In genomic region chr4:53931068-53931467, GRCm38 (mm10) we compare ENCODE assay signal across 9 mouse cellular contexts.
DNase-seq lines count a peak whose midpoint lies in the region; ATAC-seq lines count a peak whose summit lies in the region.
"Had no signal": no experiment of that assay in that cellular context is flagged by ENCODE, and none has a peak within 500 bp of the region (broad histone marks: within the 10 kb centered on the region; RNA-seq: fewer than 3 reads in every experiment).

No protein-coding gene starts in this region.

- no peaks in the 10 kb centered on the region for H3K4me1 ChIP-seq in kidney, embryonic 14.5 days (ENCODE audit: control insufficient read depth, insufficient read depth, low read length)
- H3K4me1 ChIP-seq in embryonic facial prominence, embryonic 12.5 days = peaks cover 3% of the 10 kb centered on the region; the same call in 1 of the 2 replicates
- H3K4me1 ChIP-seq in forebrain, embryonic 14.5 days (ENCODE audit: control insufficient read depth, insufficient read depth, low read length) = peaks cover 3% of the 10 kb centered on the region; the same call in 1 of the 2 replicates
- H3K4me1 ChIP-seq in limb, embryonic 13.5 days = peaks cover 9% of the 10 kb centered on the region

- no peaks in the 10 kb centered on the region for H3K36me3 ChIP-seq in kidney, embryonic 14.5 days (ENCODE audit: control insufficient read depth, insufficient read depth, low read length)
- H3K36me3 ChIP-seq in embryonic facial prominence, embryonic 12.5 days = no peaks in the 10 kb centered on the region
- H3K36me3 ChIP-seq in forebrain, embryonic 14.5 days (ENCODE audit: control insufficient read depth, insufficient read depth, low read length) = no peaks in the 10 kb centered on the region
- no peaks in the 10 kb centered on the region for H3K36me3 ChIP-seq in limb, embryonic 13.5 days
- H3K36me3 ChIP-seq: embryonic facial prominence, embryonic 15.5 days had no signal

- no peaks in the 10 kb centered on the region for H3K9me3 ChIP-seq in kidney, embryonic 14.5 days (ENCODE audit: control insufficient read depth, low read length)
- H3K9me3 ChIP-seq in embryonic facial prominence, embryonic 12.5 days = no peaks in the 10 kb centered on the region
- no peaks in the 10 kb centered on the region for H3K9me3 ChIP-seq in forebrain, embryonic 14.5 days (replicated peaks; ENCODE audit: control insufficient read depth, low read length)
- no peaks in the 10 kb centered on the region for H3K9me3 ChIP-seq in limb, embryonic 13.5 days
- H3K9me3 ChIP-seq: embryonic facial prominence, embryonic 15.5 days had no signal

- DNase-seq in kidney, postnatal 25 days = no peak
- no peak for DNase-seq in forebrain, embryonic 14.5 days (ENCODE audit: low spot score)
- DNase-seq in gastrocnemius, postnatal 10 days = no peak

- H3K27me3 ChIP-seq in kidney, embryonic 14.5 days (ENCODE audit: control insufficient read depth, insufficient read depth, low read length) = no peaks in the 10 kb centered on the region
- H3K27me3 ChIP-seq in embryonic facial prominence, embryonic 12.5 days = no peaks in the 10 kb centered on the region
- H3K27me3 ChIP-seq in forebrain, embryonic 14.5 days (replicated peaks; ENCODE audit: control insufficient read depth, insufficient read depth, low read length) = no peaks in the 10 kb centered on the region
- H3K27me3 ChIP-seq in limb, embryonic 13.5 days = no peaks in the 10 kb centered on the region; the same call in 1 of the 2 replicates
- H3K27me3 ChIP-seq: embryonic facial prominence, embryonic 15.5 days had no signal

- no peak overlapping the region for H3K4me2 ChIP-seq in kidney, embryonic 14.5 days (replicated peaks; ENCODE audit: low read depth, low read length)
- no peak overlapping the region; the same call in 1 of the 2 replicates for H3K4me2 ChIP-seq in embryonic facial prominence, embryonic 12.5 days (replicated peaks)
- H3K4me2 ChIP-seq in forebrain, embryonic 14.5 days (ENCODE audit: low read length) = no peak overlapping the region
- H3K4me2 ChIP-seq in limb, embryonic 13.5 days (replicated peaks) = no peak overlapping the region

- no peak overlapping the region for H3K4me3 ChIP-seq in kidney, embryonic 14.5 days (ENCODE audit: low read length)
- no peak overlapping the region for H3K4me3 ChIP-seq in embryonic facial prominence, embryonic 12.5 days
- H3K4me3 ChIP-seq in forebrain, embryonic 14.5 days (ENCODE audit: low read depth, low read length) = no peak overlapping the region
- H3K4me3 ChIP-seq in limb, embryonic 13.5 days = no peak overlapping the region

- no peak overlapping the region for H3K9ac ChIP-seq in kidney, embryonic 14.5 days (ENCODE audit: low read depth, low read length)
- no peak overlapping the region for H3K9ac ChIP-seq in embryonic facial prominence, embryonic 12.5 days
- no peak overlapping the region for H3K9ac ChIP-seq in forebrain, embryonic 14.5 days (ENCODE audit: low read length)
- H3K9ac ChIP-seq in limb, embryonic 13.5 days = no peak overlapping the region
- H3K9ac ChIP-seq: embryonic facial prominence, embryonic 15.5 days had no signal

- H3K27ac ChIP-seq in kidney, embryonic 14.5 days (ENCODE audit: low read depth, low read length) = no peak overlapping the region
- no peak overlapping the region for H3K27ac ChIP-seq in embryonic facial prominence, embryonic 12.5 days
- H3K27ac ChIP-seq in forebrain, embryonic 14.5 days (ENCODE audit: low read depth, low read length) = no peak overlapping the region
- H3K27ac ChIP-seq in limb, embryonic 13.5 days = no peak overlapping the region
- H3K27ac ChIP-seq: embryonic facial prominence, embryonic 15.5 days; layer of hippocampus, adult 2 months had no signal

- WGBS in kidney, embryonic 14.5 days = 82% methylated on average over 3 of the region's 3 CpGs
- WGBS in embryonic facial prominence, embryonic 12.5 days = 91% methylated on average over 3 of the region's 3 CpGs
- 90% methylated on average over 3 of the region's 3 CpGs for WGBS in forebrain, embryonic 14.5 days
- WGBS in limb, embryonic 13.5 days = 90% methylated on average over 3 of the region's 3 CpGs

- ATAC-seq in kidney, embryonic 14.5 days (ENCODE audit: low FRiP score, low TSS enrichment) = 0 out of 2 replicates have a peak, but pooled peaks have one; percentile 25
- 0 out of 2 replicates have a peak, but pooled peaks have one; percentile 3 for ATAC-seq in embryonic facial prominence, embryonic 12.5 days (ENCODE audit: insufficient number of reproducible peaks, insufficient read depth, low FRiP score, low TSS enrichment)
- 0 out of 2 replicates have a peak, but pooled peaks have one; percentile 22 for ATAC-seq in forebrain, embryonic 14.5 days
- ATAC-seq in limb, embryonic 13.5 days (ENCODE audit: low FRiP score, low read depth) = 0 out of 2 replicates have a peak, but pooled peaks have one; percentile 11
- no peak for ATAC-seq in cerebellum, adult (ENCODE audit: insufficient number of reproducible peaks, low FRiP score, low TSS enrichment)
